Mouse (Mus musculus) embryonic fibroblast, embryonic 13.5 days (primary cell): ENCODE measurements around the gene St3gal3.

ENCODE experiments used
- CTCF ChIP-seq: IDR thresholded peaks from 2 replicates; pipeline ENCODE4 v1.5.1; 2011; ENCODE audit warnings: mild to moderate bottlenecking, control low read depth, low read length, moderate library complexity, borderline replicate concordance; ENCODE audit not compliant: insufficient read depth
- POLR2A ChIP-seq: IDR thresholded peaks from 2 replicates; pipeline ENCODE4 v1.6.1; 2011; ENCODE audit warnings: low read depth, mild to moderate bottlenecking, control low read depth, low read length, moderate library complexity

- TF ChIP-seq CTCF (no peak), POLR2A (no peak)
These were observed 49.7 kb downstream of the St3gal3 start for GRCm38 (mm10) chr4:118085025-118085424.
